Mouse (Mus musculus) cerebellum, adult 11 months (tissue): ENCODE data around the gene 1810010D01Rik.

Experiments used
- DNase-seq: peaks from one replicate; pipeline ENCODE4 v3.0.0; 2022

Gene 1810010D01Rik

GRCm38 (mm10) chr7:145173116-145173515 is 34.8 kb downstream of the 1810010D01Rik start:
- DNase-seq: no peak

GRCm38 (mm10) chr7:145169703-145170102 is 38.2 kb downstream of the 1810010D01Rik start:
- DNase-seq: no peak

- no peak for DNase-seq
Observed at GRCm38 (mm10) chr7:145159283-145160240, 48.4 kb downstream of the 1810010D01Rik start.
